Mouse (Mus musculus) forebrain, embryonic 16.5 days (tissue): Measurements from ENCODE around the gene Tmem179. TPM values are rescaled to one million over a fixed set of nuclear protein-coding genes. Genes with fewer than 3 reads are reported as not detected.

Source experiments
- ATAC-seq: fragments of 200-750 bp; cut with Nextera tagmentation; 2 replicates; pipeline ENCODE4 v1.8.0; 2017; ENCODE audit warnings: mild to moderate bottlenecking, moderate library complexity
- H3K27ac ChIP-seq: fragments of 300-500 bp; sonication (generic); 2 replicates; pipeline ENCODE4 v1.5.1; 2014; ENCODE audit warnings: low read length, control low read depth
- H3K27me3 ChIP-seq: fragments of 300-500 bp; sonication (generic); replicated peaks from 2 replicates; pipeline ENCODE4 v1.6.1; 2014; ENCODE audit warnings: low read length; ENCODE audit not compliant: control insufficient read depth, insufficient read depth
- H3K36me3 ChIP-seq: fragments of 300-500 bp; sonication (generic); 2 replicates; pipeline ENCODE4 v1.6.1; 2014; ENCODE audit not compliant: control insufficient read depth, insufficient read depth
- H3K4me1 ChIP-seq: fragments of 300-500 bp; sonication (generic); replicated peaks from 2 replicates; pipeline ENCODE4 v1.6.1; 2014; ENCODE audit warnings: low read length; ENCODE audit not compliant: control insufficient read depth, insufficient read depth
- H3K4me2 ChIP-seq: fragments of 300-500 bp; sonication (generic); 2 replicates; pipeline ENCODE4 v1.6.1; 2014; ENCODE audit warnings: mild to moderate bottlenecking, low read length, control low read depth
- H3K4me3 ChIP-seq: fragments of 300-500 bp; sonication (generic); replicated peaks from 2 replicates; pipeline ENCODE4 v1.5.1; 2014; ENCODE audit warnings: mild to moderate bottlenecking, low read length, control low read depth
- H3K9ac ChIP-seq: fragments of 300-500 bp; sonication (generic); replicated peaks from 2 replicates; pipeline ENCODE4 v1.6.1; 2014; ENCODE audit warnings: low read depth, low read length, control low read depth
- H3K9me3 ChIP-seq: fragments of 300-500 bp; sonication (generic); 2 replicates; pipeline ENCODE4 v1.6.1; 2016; ENCODE audit warnings: low read length; ENCODE audit not compliant: control insufficient read depth
- WGBS: fragments of 180-500 bp; shearing (Covaris S2); extraction: QIAGEN DNeasy Blood & Tissue Kit; methylation state at CpG from one replicate; pipeline ENCODE4 v1.1.7; 2014; 5-methylcytosine and 5-hydroxymethylcytosine counted together
- polyA plus RNA-seq: library from polyadenylated mRNA; unstranded; fragments of >200 nt; fragmentation: Nextera tagmentation; extraction: Ambion mirVana; gene quantifications from 2 replicates; pipeline ENCODE4 v1.2.1, GENCODE M21; 2015

The Tmem179 gene
- polyA plus RNA-seq, 1 experiment from 2014 or later = 71.7 TPM

DNA sequence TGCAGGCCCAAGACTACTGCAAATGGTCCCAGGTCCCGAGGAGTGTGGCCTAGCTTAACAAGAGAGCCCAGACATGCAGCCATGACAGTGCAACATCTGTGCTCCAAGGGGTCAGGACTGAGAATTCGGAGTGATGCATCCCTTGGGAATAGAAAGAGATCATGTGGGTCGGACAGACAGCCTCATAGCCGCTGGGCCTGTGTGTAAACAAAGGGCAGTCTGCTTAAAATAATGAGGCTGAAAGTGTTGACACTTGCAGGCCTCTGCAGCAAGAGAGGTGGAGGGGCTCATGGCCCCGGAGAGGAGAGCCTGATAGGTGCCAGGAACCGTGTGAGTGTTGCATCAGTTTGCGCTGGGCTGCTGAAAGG, 6.2 kb downstream of the Tmem179 start:
- Histone ChIP-seq H3K9ac (peak overlapping the region; percentile 56), H3K4me1 (peaks cover 36% of the 10 kb centered on the region), H3K4me2 (peak overlapping the region; percentile 64), H3K27ac (peak overlapping the region; percentile 20; the same call in 1 of the 2 replicates), H3K36me3 (no peaks in the 10 kb centered on the region), H3K27me3 (peaks cover 6% of the 10 kb centered on the region; the same call in 1 of the 2 replicates), H3K9me3 (no peaks in the 10 kb centered on the region), H3K4me3 (peak overlapping the region; percentile 41)
- WGBS = 23% methylated on average over 7 of the region's 7 CpGs
- no peak for ATAC-seq

DNA sequence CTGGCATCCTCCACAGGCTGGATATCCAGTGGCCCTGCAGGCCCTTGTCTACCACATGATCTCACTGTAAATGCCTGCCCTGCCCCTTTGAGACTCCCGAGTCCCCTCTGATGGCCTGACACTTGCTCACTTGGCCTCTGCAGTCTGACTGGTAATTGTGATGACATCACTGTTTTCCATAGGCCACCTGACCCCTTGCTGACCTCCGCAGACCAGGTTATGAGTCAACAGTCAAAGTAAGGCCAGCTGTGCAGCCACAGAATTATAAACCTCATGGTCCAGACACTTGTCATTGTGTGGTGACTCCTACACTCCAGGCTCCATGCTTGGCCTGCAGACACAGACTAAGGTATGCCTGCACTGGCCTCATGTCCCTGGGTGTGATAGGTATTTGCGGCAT, 8.6 kb downstream of the Tmem179 start:
- Histone ChIP-seq H3K9ac (no peak overlapping the region), H3K27me3 (peaks cover 6% of the 10 kb centered on the region; the same call in 1 of the 2 replicates), H3K4me2 (no peak overlapping the region; the same call in 1 of the 2 replicates), H3K36me3 (no peaks in the 10 kb centered on the region), H3K9me3 (no peaks in the 10 kb centered on the region), H3K4me3 (no peak overlapping the region), H3K27ac (peak overlapping the region; percentile 57), H3K4me1 (peaks cover 36% of the 10 kb centered on the region)
- 80% methylated on average over 3 of the region's 3 CpGs for WGBS
- ATAC-seq = no peak

DNA sequence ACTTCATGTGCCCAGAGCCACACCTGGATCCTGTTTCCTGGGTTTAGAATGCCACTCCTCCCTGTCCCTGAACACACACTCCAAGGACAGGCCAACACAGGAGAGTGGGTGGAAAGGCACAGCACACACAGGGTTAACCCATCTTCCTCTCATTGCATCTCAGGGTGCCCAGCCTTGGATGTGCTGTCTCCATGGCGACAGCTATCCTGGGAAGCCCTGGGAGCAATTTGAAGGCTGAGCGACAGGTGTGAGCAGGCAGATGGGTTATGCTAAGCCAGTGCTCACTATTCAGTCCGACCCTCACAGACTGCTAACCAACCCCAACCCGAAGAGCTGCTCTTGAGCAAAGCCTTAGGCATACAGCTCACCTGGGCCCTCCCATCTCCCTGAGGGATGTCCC, 9.3 kb downstream of the Tmem179 start:
- Histone ChIP-seq H3K4me2 (peak overlapping the region; percentile 8), H3K27me3 (0 out of 2 replicates have a peak, but pooled peaks cover 6% of the 10 kb centered on the region), H3K4me3 (no peak overlapping the region), H3K27ac (peak overlapping the region; percentile 57), H3K4me1 (peaks cover 36% of the 10 kb centered on the region), H3K36me3 (no peaks in the 10 kb centered on the region), H3K9ac (no peak overlapping the region), H3K9me3 (no peaks in the 10 kb centered on the region)
- peak; percentile 65 for ATAC-seq
- 14% methylated on average over 4 of the region's 4 CpGs for WGBS

DNA sequence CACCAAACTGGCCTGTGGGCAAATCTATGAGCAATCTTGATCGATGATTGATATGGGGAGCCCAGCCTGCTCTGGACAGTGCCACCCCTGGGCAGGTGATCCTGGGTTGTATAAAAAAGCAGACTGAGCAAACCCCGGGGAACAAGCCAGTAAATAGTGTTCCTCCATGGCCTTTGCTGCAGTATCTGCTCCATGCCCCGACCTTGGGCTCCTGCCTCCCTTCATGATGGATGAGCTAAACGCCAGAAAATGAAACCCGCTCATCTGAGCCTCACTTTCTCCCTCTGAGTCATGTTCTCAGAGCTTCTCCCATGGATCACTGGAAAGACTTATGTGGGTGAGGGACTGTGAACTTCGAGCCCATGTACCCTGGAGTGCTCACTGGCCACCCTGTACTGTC, 10.3 kb downstream of the Tmem179 start:
- no peak for ATAC-seq
- H3K4me2 ChIP-seq = no peak overlapping the region
- H3K9ac ChIP-seq = no peak overlapping the region
- no peak overlapping the region for H3K27ac ChIP-seq
- no peaks in the 10 kb centered on the region for H3K9me3 ChIP-seq
- peaks cover 38% of the 10 kb centered on the region for H3K4me1 ChIP-seq
- H3K27me3 ChIP-seq = 0 out of 2 replicates have a peak, but pooled peaks cover 3% of the 10 kb centered on the region
- H3K36me3 ChIP-seq = no peaks in the 10 kb centered on the region
- no peak overlapping the region for H3K4me3 ChIP-seq
- WGBS = 81% methylated on average over 6 of the region's 6 CpGs

DNA sequence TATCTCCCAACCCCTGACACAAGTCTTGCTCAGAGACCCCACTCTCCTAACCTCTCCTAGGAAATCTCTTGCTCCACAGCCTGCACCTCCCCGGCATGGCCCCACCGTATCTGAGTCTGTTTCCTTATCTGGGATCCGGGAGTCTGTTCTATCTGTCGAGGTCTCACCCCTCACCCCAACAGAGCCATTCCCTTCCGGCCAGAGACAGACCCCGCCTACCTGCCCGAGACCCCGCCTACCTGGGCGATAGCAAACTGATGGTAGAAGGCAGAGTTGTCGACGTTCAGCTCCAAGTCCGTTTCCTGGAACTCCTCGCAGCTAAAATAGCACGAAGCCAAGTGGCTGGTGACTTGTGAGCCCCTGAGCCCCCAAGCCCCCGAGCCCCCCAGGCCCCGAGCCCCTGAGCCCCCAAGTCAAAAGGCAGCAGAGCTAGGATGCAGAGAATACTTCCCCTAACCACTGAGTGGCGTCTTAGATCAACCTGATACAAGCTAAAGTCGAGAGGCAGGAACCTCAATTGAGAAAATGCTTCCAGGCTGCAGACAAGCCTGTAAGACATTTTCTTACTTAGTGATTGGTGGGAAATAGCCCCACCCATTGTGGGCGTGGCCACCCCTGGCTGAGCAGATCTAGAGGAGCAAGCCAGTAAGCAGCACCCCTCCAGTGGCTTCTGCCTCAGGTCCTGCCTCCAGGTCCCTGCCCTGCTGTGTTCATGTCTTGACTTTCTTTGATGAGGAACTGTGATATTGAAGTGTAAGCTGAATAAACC, 13.4 kb downstream of the Tmem179 start:
- 45% methylated on average over 19 of the region's 19 CpGs for WGBS
- no peaks in the 10 kb centered on the region for H3K9me3 ChIP-seq
- H3K27me3 ChIP-seq = no peaks in the 10 kb centered on the region
- H3K4me2 ChIP-seq = no peak overlapping the region
- no peak for ATAC-seq
- H3K4me3 ChIP-seq = no peak overlapping the region
- peaks cover 19% of the 10 kb centered on the region for H3K4me1 ChIP-seq
- H3K27ac ChIP-seq = no peak overlapping the region
- H3K9ac ChIP-seq = no peak overlapping the region
- no peaks in the 10 kb centered on the region for H3K36me3 ChIP-seq

DNA sequence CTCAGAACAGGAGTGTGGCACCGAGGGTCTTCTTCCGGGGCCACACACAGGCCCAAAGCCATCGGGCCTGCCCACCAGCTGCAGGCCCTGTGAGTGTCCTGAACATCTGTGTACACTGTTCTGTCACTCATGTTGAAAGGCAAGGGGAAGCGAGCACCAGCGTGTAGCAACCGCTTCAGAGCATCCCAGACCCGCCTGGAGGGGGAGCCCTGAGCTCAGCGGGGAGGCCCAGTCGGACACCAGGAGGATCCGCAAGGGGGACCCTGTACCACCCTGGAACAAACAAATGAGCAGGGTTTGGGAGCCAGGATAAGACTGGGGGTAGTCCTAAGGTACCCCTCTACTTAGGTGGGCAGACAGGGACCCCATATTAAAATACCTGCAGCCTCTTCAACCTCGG, 17.9 kb downstream of the Tmem179 start:
- Histone ChIP-seq H3K27me3 (no peaks in the 10 kb centered on the region), H3K36me3 (no peaks in the 10 kb centered on the region), H3K9me3 (no peaks in the 10 kb centered on the region), H3K4me2 (no peak overlapping the region), H3K27ac (no peak overlapping the region), H3K9ac (no peak overlapping the region), H3K4me1 (peaks cover 3% of the 10 kb centered on the region; the same call in 1 of the 2 replicates), H3K4me3 (no peak overlapping the region)
- WGBS = 37% methylated on average over 11 of the region's 11 CpGs
- ATAC-seq = peak; percentile 30; the same call in 1 of the 2 replicates

DNA sequence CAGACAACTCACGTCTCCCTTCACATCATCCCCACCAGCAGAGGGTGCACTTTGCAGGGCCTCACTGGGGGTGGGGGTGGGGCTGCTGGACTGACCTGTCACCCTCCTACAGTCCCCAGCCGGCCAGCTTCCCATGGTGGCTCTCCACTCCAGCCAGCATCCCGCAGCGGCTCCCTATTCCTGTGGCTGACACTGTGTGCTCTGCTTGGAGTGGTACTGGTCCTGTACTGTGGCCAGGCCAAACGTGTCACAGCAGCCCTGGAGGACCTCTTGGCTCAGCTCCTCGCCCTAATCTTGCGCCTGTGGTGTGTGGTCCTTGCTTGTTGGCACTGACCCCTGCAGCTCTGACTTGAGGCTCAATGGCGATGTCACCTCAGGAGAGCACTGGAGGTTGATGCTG, 18.8 kb downstream of the Tmem179 start:
- no peak for ATAC-seq
- 77% methylated on average over 8 of the region's 8 CpGs for WGBS
- H3K9me3 ChIP-seq = no peaks in the 10 kb centered on the region
- H3K4me3 ChIP-seq = no peak overlapping the region
- no peak overlapping the region for H3K9ac ChIP-seq
- no peaks in the 10 kb centered on the region for H3K36me3 ChIP-seq
- H3K4me2 ChIP-seq = no peak overlapping the region
- no peak overlapping the region for H3K27ac ChIP-seq
- H3K4me1 ChIP-seq = peaks cover 3% of the 10 kb centered on the region; the same call in 1 of the 2 replicates
- H3K27me3 ChIP-seq = no peaks in the 10 kb centered on the region

DNA sequence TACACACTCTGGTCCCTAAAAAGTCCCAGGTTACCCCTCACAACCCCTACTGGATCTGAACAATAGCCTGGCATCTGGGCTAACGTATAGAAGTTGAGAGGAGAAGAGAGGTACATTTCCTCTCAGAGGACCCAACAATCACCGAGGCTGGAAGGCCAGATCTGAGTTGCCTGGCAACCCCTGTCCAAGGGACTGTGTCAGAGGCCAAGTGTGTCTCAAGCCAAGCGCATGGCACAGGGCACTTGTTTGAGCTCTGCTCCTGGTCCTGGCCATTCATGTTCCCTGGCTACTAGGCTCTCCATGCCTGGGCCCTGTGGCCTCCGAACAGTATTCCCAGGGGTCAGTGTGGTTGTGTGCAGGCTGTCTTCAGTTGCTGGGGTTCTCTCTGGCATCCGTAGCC, 20.4 kb downstream of the Tmem179 start:
- Histone ChIP-seq H3K27ac (no peak overlapping the region), H3K4me2 (no peak overlapping the region), H3K9me3 (no peaks in the 10 kb centered on the region), H3K36me3 (no peaks in the 10 kb centered on the region), H3K9ac (no peak overlapping the region; the same call in 1 of the 2 replicates), H3K27me3 (no peaks in the 10 kb centered on the region), H3K4me3 (no peak overlapping the region), H3K4me1 (peaks cover 2% of the 10 kb centered on the region)
- WGBS = 71% methylated on average over 5 of the region's 5 CpGs
- no peak for ATAC-seq

DNA sequence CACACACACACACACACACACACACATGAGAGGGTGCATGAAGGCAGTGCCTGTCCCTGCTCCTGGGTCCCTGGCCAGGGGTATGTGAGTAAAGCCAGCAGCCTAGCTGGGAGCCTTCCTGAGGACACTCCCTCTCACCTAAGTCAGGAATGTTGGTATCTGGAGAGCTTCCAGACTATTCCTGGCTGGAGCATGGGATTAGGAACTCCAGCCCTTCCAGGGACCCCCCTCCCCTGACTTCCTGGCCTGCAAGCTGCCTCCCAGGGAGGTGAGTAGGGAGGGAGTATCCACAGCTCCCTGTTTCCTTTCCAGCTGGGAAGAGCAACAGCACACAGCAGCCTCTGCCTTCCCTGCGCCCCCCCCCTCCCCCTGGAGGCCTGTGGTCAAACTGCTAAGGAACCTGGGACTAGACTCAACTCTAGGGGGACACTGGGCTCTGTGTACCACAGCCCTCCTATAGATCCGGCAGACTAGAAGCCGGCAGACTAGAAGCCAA, 26.1 kb downstream of the Tmem179 start:
- H3K4me3 ChIP-seq = no peak overlapping the region
- H3K36me3 ChIP-seq = no peaks in the 10 kb centered on the region
- peaks cover 9% of the 10 kb centered on the region for H3K4me1 ChIP-seq
- no peak overlapping the region for H3K4me2 ChIP-seq
- H3K9me3 ChIP-seq = no peaks in the 10 kb centered on the region
- H3K27ac ChIP-seq = no peak overlapping the region
- no peak for ATAC-seq
- H3K9ac ChIP-seq = no peak overlapping the region
- 32% methylated on average over 3 of the region's 3 CpGs for WGBS
- H3K27me3 ChIP-seq = no peaks in the 10 kb centered on the region
